15 mouse cellular contexts compared by ENCODE assay signal in the genomic region with DNA sequence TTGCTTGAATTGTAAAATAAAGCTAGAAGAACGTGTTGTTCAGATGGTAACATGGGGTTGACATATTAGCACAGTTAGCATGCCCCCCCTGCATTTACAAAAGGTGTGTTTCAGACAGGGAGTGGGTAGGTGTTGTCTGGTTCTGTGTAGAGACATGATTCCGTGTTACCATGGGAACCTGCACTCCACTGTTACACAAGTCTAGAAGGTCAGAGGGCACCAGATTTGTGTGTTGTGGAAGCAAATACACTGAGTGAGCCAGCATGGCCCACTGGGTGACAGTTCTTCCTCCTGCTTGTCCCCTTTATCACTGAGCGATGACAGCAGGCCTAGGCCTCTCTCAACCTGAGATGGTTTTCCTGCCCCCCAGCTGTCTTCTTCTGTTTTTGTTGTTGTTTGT. TPM values are rescaled to one million over a fixed set of nuclear protein-coding genes. Genes with fewer than 3 reads are reported as not detected.
"Had no signal": no experiment of that assay in that cellular context is flagged by ENCODE, and none has a peak within 500 bp of the region (broad histone marks: within the 10 kb centered on the region; RNA-seq: fewer than 3 reads in every experiment).

No protein-coding gene starts in this region.

- H3K27ac ChIP-seq: kidney, embryonic 15.5 days; limb, embryonic 10.5 days; midbrain, embryonic 13.5 days; stomach, embryonic 15.5 days had no signal

- H3K4me2 ChIP-seq: kidney, embryonic 15.5 days; midbrain, embryonic 13.5 days; stomach, embryonic 15.5 days had no signal

- DNase-seq: kidney, adult 2 months; kidney, postnatal 14 days; lung, adult 2 months; lung, postnatal 14 days; right cerebral cortex, postnatal 14 days; thymus, postnatal 36 days had no signal

- H3K27me3 ChIP-seq: kidney, embryonic 15.5 days; midbrain, embryonic 13.5 days; stomach, embryonic 15.5 days had no signal

- H3K9me3 ChIP-seq: kidney, embryonic 15.5 days; limb, embryonic 10.5 days; midbrain, embryonic 13.5 days; stomach, embryonic 15.5 days had no signal

- H3K9ac ChIP-seq: kidney, embryonic 15.5 days; midbrain, embryonic 13.5 days; stomach, embryonic 15.5 days had no signal

- H3K4me1 ChIP-seq: kidney, embryonic 15.5 days; limb, embryonic 10.5 days; midbrain, embryonic 13.5 days; stomach, embryonic 15.5 days had no signal

- ATAC-seq: intestine, embryonic 16.5 days; midbrain, embryonic 13.5 days had no signal

- H3K4me3 ChIP-seq: kidney, embryonic 15.5 days; limb, embryonic 10.5 days; midbrain, embryonic 13.5 days; stomach, embryonic 15.5 days had no signal

RNA-seq across cellular contexts. Expression of a gene that starts 51.2 kb away (rescaled TPM):
- total RNA-seq: layer of hippocampus, postnatal 14 days; megakaryocyte progenitor cell, adult 5-6 weeks; midbrain, postnatal 0 days had no signal
- polyA plus RNA-seq: limb, embryonic 10.5 days; limb, embryonic 14.5 days had no signal
